Mouse (Mus musculus): ENCODE measurements around the gene Wdr66.

The Wdr66 gene

DNA sequence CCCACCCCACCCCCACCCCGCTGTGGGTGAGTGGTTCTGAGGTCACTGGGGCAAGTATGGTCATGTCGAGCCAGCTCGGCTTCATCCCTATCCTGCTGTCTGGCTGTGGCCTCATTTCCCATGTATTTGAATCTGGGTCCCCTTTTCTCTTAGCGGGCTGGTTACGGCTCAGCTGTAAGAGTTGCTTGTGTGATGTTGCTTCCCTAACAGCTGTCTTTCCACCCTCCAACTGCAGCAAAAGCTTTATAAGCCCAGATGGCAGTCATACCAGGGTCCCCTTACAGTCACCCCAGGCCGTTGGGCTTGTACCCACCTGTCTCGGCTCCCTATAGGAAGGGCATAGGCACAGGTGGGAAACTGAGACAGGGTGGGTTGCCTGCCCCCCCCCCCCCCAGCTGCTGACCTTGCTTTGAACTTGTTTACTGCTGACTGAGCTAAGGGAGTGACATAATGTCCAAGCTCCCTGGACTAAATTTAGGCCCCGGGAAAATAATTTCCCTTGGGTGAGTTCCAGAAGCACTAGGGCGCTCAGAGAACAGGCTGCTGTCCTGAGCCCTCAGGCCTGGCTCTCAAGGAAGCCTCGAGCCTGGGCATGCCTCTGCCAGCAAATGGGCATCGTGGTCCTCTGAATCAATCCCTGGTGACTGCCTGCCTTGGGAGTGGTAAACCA, 112.5 kb downstream of the Wdr66 start:
- peak; percentile 59 to 71 for DNase-seq

DNA sequence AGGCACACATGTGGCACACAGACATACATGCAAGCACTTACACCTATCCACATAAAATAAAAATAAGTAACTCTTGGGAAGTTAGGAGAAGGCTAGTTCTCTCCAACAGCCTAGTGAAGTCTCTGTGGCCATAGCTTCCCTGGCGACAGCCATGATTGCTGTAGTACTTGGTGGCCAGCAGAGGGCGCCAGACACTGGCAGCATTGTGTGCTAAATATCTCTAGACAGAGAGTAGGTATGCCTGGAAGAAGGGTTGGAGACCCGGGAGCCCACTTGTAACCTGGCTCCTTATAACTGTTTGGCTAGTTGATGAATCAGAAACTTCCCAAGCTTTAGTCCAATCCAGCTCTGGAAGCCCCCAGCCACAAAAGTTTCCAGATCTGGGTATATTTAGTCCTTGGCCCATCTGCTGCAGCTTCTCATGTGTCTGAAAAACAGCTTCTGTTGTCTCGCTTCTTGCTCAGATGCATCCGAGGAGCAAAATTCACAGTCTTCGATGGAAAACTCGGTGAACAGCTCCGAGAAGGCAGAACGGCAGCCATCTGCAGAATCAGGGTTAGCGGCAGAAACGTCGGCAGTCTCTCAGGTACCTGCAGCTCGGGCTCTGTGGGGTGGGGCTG, 117.1 kb downstream of the Wdr66 start:
- peak in 1 of 2 experiments; percentile 38 for DNase-seq

DNA sequence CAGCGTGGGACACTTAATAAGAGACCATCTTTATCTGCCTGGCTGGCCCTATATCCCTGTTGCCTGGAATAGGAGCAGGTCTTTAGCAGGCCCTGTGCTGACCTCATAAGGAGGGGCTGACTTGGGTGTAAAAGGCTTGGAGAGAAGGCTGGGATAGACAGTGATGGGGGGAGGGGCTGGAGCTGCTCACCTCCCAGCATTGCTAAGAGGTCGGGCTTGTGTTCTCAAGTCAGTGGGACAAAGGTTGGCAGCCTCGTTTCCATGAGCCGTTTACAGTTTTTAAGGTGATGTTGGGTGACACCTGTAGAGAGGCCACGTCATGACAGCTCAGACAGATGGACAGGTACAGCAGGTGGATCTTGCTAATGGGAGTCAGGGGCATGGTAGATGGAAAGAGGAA, 118.1 kb downstream of the Wdr66 start:
- DNase-seq: no peak

DNA sequence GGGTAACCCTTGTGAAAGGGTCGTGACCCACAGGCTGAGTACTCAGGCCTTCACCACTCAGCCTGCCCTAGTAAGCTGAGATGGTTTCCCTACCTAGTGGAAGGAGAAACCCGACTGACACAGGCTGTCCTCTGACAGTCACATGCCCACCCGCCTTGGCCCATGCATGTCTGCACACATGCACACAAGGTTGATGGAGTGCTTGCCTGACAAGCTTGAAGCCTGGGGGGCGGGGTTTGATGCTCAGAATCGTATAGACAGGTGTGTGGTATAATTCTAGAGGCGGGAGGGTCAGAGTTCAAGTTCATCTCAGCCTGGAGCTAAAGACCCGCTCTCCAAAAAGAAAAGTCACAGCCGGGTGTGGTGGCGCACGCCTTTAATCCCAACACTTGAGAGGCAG, 123.4 kb downstream of the Wdr66 start:
- no peak for DNase-seq

DNA sequence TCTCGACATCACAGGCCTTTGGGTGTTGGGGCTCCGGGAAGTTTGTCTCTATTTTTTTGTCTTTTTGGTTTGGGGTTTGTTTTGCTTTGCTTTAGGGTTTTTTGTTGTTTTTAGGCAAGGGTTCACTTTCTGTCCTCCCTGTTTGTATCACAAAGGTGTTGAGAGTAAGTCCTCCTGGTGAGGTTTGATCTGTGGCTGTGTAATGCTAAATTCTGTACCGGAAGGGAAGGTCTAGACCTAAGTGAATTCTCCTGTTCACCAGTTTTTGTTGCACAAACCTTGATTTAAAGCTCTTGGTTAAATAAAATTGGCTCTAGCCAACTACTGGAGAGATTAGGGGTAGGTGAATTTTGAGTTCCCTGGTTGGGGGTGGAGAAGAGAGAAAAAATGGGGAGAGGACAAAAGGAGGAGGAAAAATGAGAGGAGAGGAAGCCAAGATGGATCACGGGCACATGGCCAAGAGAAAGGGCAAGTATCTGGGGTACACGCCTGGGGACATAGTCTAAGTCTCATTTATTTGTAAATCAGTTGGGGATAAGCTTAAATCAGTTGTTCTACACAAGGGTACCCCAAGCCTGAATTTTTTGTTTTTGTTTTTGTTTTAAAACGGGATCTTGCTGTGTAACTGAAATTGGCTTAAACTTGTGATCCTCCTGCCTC, 124.0 kb downstream of the Wdr66 start:
- no peak for DNase-seq

DNA sequence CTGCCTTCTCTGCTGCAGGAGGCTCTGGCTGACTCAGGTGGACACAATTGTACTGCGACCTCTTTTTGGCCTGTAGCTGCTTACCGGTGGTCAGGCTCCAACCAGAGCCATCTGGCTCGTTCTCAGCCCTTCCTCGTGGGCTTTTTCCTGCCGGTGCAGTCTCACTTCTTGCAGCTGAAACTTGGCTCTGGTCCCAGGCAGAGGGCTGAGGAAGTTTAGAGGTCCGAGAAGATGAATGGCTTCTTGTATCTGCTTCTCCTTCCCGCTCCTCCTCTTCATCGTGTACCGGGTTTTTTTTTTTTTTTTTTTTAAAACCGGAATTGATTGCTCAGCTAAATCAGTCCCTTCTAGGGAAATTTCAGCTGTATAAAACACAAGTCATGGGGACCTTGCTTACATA, 124.7 kb downstream of the Wdr66 start:
- peak; percentile 73 to 83 for DNase-seq
